In the genomic region with DNA sequence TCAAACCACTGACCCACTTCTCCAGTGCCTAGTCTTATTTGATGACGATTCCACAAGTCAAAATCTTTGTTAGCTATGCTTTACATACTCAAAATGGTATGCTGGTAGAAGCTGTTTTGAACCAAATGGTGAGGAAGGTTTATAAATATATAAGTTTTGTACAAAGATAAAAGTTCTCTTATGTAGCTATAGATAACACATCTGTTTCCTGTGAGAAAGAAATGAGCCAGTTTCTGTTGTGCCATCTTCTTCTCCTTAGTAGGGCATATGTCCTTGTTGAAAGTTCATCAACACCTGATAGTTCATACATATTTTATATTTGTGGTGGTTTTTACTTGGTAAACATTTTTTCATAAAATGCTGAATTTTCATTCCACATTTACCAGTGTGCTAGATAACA, we compare ENCODE assay signal across 27 mouse cellular contexts.
"Had no signal": no experiment of that assay in that cellular context is flagged by ENCODE, and none has a peak within 500 bp of the region (broad histone marks: within the 10 kb centered on the region; RNA-seq: fewer than 3 reads in every experiment).

No protein-coding gene starts in this region.

- H3K4me3 ChIP-seq: gastrocnemius, adult 2 months; heart, embryonic 10.5 days; heart, embryonic 12.5 days; hindbrain, embryonic 10.5 days; hindbrain, embryonic 12.5 days; intestine, embryonic 15.5 days; layer of hippocampus, adult 2 months; limb, embryonic 13.5 days; limb, embryonic 15.5 days; liver, embryonic 15.5 days had no signal

- H3K9me3 ChIP-seq: heart, embryonic 10.5 days; heart, embryonic 12.5 days; hindbrain, embryonic 10.5 days; hindbrain, embryonic 12.5 days; intestine, embryonic 15.5 days; limb, embryonic 13.5 days; limb, embryonic 15.5 days; liver, embryonic 15.5 days had no signal

- H3K36me3 ChIP-seq: intestine, embryonic 15.5 days; limb, embryonic 15.5 days; liver, embryonic 15.5 days had no signal

- H3K27me3 ChIP-seq: heart, embryonic 12.5 days; hindbrain, embryonic 12.5 days; intestine, embryonic 15.5 days; limb, embryonic 13.5 days; limb, embryonic 15.5 days; liver, embryonic 15.5 days had no signal

- DNase-seq: gastrocnemius, adult 2 months; gastrocnemius, postnatal 10 days; gastrocnemius, postnatal 25 days; heart, adult 18-20 months; heart, postnatal 10 days; heart, postnatal 4 days; kidney, adult 18-20 months; kidney, adult 8-10 months; kidney, postnatal 10 days; kidney, postnatal 25 days; kidney, postnatal 4 days; layer of hippocampus, postnatal 36 days; left cerebral cortex, postnatal 4 days had no signal

- ATAC-seq: hindbrain, embryonic 16.5 days; inflammation-experienced regulatory T-cells, adult 6 months; intestine, embryonic 15.5 days; intestine, postnatal 0 days had no signal

- H3K4me2 ChIP-seq: heart, embryonic 12.5 days; hindbrain, embryonic 12.5 days; hindbrain, embryonic 14.5 days; intestine, embryonic 15.5 days; limb, embryonic 13.5 days; limb, embryonic 15.5 days; liver, embryonic 11.5 days; liver, embryonic 15.5 days had no signal

- H3K9ac ChIP-seq: heart, embryonic 12.5 days; hindbrain, embryonic 12.5 days; hindbrain, embryonic 14.5 days; intestine, embryonic 15.5 days; limb, embryonic 13.5 days; limb, embryonic 15.5 days; liver, embryonic 15.5 days had no signal

- H3K27ac ChIP-seq: gastrocnemius, adult 2 months; heart, embryonic 10.5 days; hindbrain, embryonic 10.5 days; hindbrain, embryonic 12.5 days; hindbrain, embryonic 14.5 days; intestine, embryonic 15.5 days; layer of hippocampus, adult 2 months; limb, embryonic 13.5 days; limb, embryonic 15.5 days had no signal

- H3K4me1 ChIP-seq: heart, embryonic 10.5 days; hindbrain, embryonic 10.5 days; hindbrain, embryonic 12.5 days; intestine, embryonic 15.5 days; limb, embryonic 13.5 days; limb, embryonic 15.5 days had no signal
